Comparison of ENCODE assay signal across 24 mouse cellular contexts in genomic region chr16:92760091-92760490, GRCm38 (mm10).
A peak's percentile ranks its signal among the peaks of the same experiment; 100 is the strongest.
DNase-seq lines count a peak whose midpoint lies in the region; ATAC-seq and TF ChIP-seq lines count a peak whose summit lies in the region.
"Had no signal": no experiment of that assay in that cellular context is flagged by ENCODE, and none has a peak within 500 bp of the region (broad histone marks: within the 10 kb centered on the region; RNA-seq: fewer than 3 reads in every experiment).

No protein-coding gene starts in this region.

- no peak overlapping the region for H3K27ac ChIP-seq in forebrain, postnatal 0 days (ENCODE audit: low read depth, low read length)
- H3K27ac ChIP-seq: embryonic facial prominence, embryonic 10.5 days; embryonic facial prominence, embryonic 13.5 days; forebrain, embryonic 12.5 days; forebrain, embryonic 15.5 days; hindbrain, embryonic 12.5 days; hindbrain, embryonic 15.5 days had no signal

- no peaks in the 10 kb centered on the region for H3K36me3 ChIP-seq in forebrain, postnatal 0 days (ENCODE audit: insufficient read depth)
- H3K36me3 ChIP-seq: embryonic facial prominence, embryonic 10.5 days; embryonic facial prominence, embryonic 13.5 days; forebrain, embryonic 12.5 days; forebrain, embryonic 15.5 days; hindbrain, embryonic 12.5 days; hindbrain, embryonic 15.5 days had no signal

- H3K27me3 ChIP-seq in forebrain, postnatal 0 days (ENCODE audit: insufficient read depth, low read length): no peaks in the 10 kb centered on the region
- H3K27me3 ChIP-seq: embryonic facial prominence, embryonic 13.5 days; forebrain, embryonic 15.5 days; hindbrain, embryonic 12.5 days; hindbrain, embryonic 15.5 days; Patski had no signal

- no peaks in the 10 kb centered on the region for H3K9me3 ChIP-seq in forebrain, postnatal 0 days (ENCODE audit: low read length)
- H3K9me3 ChIP-seq: embryonic facial prominence, embryonic 10.5 days; embryonic facial prominence, embryonic 13.5 days; forebrain, embryonic 12.5 days; forebrain, embryonic 15.5 days; G1E; hindbrain, embryonic 12.5 days; hindbrain, embryonic 15.5 days had no signal

- DNase-seq in thymus, adult 18-20 months: peak; percentile 66 to 79
- peak; percentile 82 for DNase-seq in thymus, postnatal 0 days (ENCODE audit: low spot score)
- DNase-seq in thymus, postnatal 25 days: peak; percentile 74
- DNase-seq in forebrain, postnatal 0 days: no peak
- DNase-seq in kidney, adult 9 months: no peak
- DNase-seq: adrenal gland, postnatal 10 days; adrenal gland, postnatal 36 days; cerebellum, adult 18-20 months; cerebellum, adult 9-11 months; cerebellum, postnatal 25 days; embryo, embryonic 11 days; gastrocnemius, postnatal 14 days; heart, adult 11 months had no signal

- ATAC-seq in forebrain, postnatal 0 days: no peak
- no peak for ATAC-seq in CD4-positive, CD25-positive, alpha-beta regulatory T cell, adult 4 months
- ATAC-seq: forebrain, embryonic 15.5 days; Patski had no signal

- no peak overlapping the region for H3K9ac ChIP-seq in forebrain, postnatal 0 days
- H3K9ac ChIP-seq: embryonic facial prominence, embryonic 13.5 days; forebrain, embryonic 12.5 days; forebrain, embryonic 15.5 days; hindbrain, embryonic 12.5 days; hindbrain, embryonic 15.5 days had no signal

- no peak for TF ChIP-seq CTCF in forebrain, postnatal 0 days (IDR thresholded peaks at IDR 0.05; ENCODE audit: low read depth)

- no peak overlapping the region for H3K4me3 ChIP-seq in forebrain, postnatal 0 days (ENCODE audit: low read depth, low read length)
- H3K4me3 ChIP-seq: embryonic facial prominence, embryonic 10.5 days; embryonic facial prominence, embryonic 13.5 days; erythroblast, embryonic 14.5 days; forebrain, embryonic 12.5 days; forebrain, embryonic 15.5 days; hindbrain, embryonic 12.5 days; hindbrain, embryonic 15.5 days had no signal

- no peaks in the 10 kb centered on the region for H3K4me1 ChIP-seq in forebrain, postnatal 0 days (ENCODE audit: insufficient read depth)
- H3K4me1 ChIP-seq: forebrain, embryonic 12.5 days; hindbrain, embryonic 12.5 days had no signal

- WGBS in forebrain, postnatal 0 days: 92% methylated on average over 3 of the region's 3 CpGs

- no peak overlapping the region for H3K4me2 ChIP-seq in forebrain, postnatal 0 days (ENCODE audit: low read depth)
- H3K4me2 ChIP-seq: embryonic facial prominence, embryonic 13.5 days; forebrain, embryonic 12.5 days; forebrain, embryonic 15.5 days; heart, embryonic 11.5 days; hindbrain, embryonic 12.5 days; hindbrain, embryonic 15.5 days had no signal

Comparison
In these comparisons a context has a peak if more than half of its experiments do, and no peak if none do; other contexts are left out.
1. DNase-seq: peak in thymus, adult 18-20 months (2 of 2), thymus, postnatal 0 days (single experiment) and thymus, postnatal 25 days (single experiment); none in forebrain, postnatal 0 days (single experiment) and kidney, adult 9 months (single experiment).